Mouse (Mus musculus): ENCODE data around the gene Ptprj.
"Not testable (repeated sequence)": the region's sequence is repeated elsewhere in the genome, so short reads cannot be mapped to it uniquely, and the experiment has no call there.

The Ptprj gene

GRCm38 (mm10) chr2:90414110-90414821, 166.2 kb downstream of the Ptprj start:
- not testable (repeated sequence) for DNase-seq (ENCODE audit: low read depth, low spot score)

- DNase-seq (ENCODE audit: low read depth, low spot score): not testable (repeated sequence)
These were observed 181.8 kb downstream of the Ptprj start, which contains the start of gene Olfr1274-ps for GRCm38 (mm10) chr2:90398633-90399107. TSS of gene Olfr1274-ps (plus strand) at chr2:90398683.
